Mouse (Mus musculus): Measurements from ENCODE around the gene Akap5.
A peak's percentile ranks its signal among the peaks of the same experiment; 100 is the strongest.

The Akap5 gene

DNA sequence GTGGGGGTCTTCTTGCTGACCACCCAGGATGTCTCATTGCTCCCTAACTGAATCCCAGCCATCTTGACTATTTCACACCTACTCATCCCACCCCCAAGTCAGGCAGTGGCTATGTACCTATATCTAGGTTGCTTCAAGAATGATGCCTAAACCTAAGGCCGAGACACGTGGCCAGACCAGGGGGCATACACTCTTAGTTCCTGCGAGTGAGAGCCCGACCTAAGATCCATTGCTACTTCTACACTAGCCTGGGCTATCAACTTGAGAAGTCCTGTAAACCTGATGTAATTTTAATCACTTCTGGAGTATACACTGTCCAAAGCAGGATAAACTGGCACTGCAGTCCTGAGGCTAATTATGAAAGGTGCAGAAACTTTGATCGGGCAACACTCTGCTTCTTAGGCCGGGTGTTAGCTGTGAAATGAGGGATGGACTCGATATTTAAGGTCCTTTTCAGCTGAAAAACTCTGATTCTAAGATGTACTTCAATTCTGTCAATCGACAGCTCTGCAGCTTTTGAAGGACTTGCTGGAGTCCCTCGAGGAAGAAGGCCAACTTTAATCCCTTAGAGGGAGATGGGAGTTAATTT, 43.6 kb downstream of the Akap5 start:
- no peak for DNase-seq (ENCODE audit: low spot score in 2 of 2)

DNA sequence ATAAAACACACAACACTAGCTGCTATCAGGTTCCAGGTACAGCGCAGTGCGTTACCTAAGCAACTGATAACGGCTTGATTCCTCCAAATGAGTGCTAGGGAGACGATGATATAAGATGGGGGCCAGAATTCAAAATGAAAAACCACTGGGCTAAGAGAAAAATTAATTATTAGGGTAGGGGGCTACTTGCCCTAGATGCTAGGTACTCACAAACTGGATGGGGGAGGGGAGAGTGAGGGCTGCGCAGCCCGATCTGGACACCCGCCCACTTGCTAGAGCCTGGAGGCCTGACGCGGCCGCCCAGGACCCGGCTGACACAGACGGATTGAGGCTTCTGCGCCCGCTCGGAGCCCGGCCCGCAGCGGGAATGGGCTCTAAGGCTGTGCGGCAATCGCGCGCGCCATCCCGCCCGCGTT, 44.1 kb downstream of the Akap5 start:
- DNase-seq (ENCODE audit: low spot score in 2 of 2): no peak

- peak; percentile 65 to 78 for DNase-seq (ENCODE audit: low spot score in 2 of 2)
Observed at GRCm38 (mm10) chr12:76369206-76369977, 44.7 kb downstream of the Akap5 start, which contains the start of gene Zbtb25. TSS of gene Zbtb25 (minus strand) at chr12:76369602.

DNA sequence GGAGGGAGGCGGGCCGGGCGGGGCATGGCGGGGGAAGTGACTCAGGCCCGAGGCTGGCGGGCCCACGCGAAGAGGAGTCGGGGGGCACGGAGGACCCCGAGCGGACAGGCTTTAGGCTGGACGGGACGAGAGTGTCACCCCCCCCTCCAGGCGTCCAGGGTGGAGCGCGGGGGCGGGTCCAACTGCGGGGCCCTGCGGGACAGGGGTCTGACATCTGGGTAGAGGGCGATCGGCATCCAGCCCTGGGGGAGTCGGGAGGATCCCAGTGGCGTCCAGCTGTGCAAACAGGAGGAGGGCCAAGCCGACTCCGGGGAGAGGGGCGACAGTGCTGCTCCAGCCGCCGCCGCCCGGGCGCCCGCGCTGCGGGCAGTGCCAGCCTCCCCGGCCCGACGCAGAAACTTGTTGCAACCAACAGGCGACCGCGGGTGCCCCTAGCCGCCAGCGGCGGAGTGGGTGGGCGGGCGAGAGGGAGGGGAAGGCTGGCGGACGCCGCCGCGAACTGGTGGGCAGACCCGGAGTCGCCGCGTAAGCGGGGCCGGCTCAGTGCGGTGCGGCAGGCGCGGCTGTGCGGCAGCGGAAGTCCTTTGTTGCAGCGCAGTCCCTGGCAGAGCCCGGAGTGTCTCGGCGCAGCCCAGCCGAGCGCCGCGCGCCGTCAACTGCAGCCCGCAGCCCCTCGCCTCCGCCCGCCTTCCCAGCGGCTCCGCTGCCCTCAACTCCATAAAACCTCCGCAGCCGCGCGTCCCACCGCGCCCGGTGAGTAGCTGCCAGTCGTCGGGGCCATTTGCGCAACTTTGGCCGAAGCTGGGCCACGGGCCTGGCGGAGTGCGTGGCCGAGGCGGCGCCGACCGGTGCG, 45.5 kb downstream of the Akap5 start, which contains the start of gene Zbtb1:
Gene Zbtb1 (plus strand): TSS at position 289 of the 853 bp plus-strand sequence.
- peak; percentile 74 to 84 for DNase-seq (ENCODE audit: low spot score in 2 of 2)

- DNase-seq (ENCODE audit: low spot score in 2 of 2): peak; percentile 60 to 71
Observed at GRCm38 (mm10) chr12:76370831-76371571, 46.3 kb downstream of the Akap5 start.

GRCm38 (mm10) chr12:76372046-76372445, 47.4 kb downstream of the Akap5 start:
- no peak for DNase-seq (ENCODE audit: low spot score in 2 of 2)

DNA sequence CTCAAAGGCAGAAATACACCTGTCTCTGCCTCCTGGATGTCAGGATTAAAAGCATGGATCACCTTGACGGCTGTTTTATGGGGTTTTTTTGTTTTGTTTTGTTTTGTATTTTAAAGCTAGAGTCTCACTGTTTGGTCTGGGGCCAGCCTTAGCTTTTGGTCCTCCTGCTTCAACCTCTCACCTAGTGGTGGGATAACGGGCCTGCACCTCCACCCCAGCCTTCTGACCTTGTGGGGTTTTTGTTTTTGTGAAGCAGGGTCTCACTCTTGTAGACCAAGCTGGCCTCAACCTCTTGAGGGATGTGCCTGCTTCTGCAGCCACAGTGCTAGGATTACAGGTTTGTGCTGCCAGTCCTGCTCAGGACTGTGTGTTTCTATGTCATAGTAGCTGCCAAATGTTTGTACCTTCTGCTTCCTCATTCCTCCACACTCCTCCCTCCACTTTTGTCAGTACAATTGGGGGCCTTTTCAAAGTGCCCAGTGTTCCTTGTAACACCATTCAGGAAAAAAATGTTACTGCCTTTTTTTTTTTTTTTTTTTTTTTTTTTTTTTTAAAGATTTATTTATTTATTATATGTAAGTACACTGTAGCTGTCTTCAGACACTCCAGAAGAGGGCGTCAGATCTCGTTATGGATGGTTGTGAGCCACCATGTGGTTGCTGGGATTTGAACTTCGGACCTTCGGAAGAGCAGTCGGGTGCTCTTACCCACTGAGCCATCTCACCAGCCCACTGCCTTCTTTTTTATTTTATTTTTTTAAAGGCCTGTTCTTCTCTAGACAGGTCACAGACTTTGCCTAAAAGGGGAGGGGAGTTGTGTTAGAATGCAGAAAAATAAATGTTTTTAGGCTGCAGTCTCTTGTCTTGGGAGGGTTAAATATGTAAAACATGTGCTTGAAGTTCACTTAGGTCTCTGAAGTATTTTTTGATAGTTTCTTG, 48.5 kb downstream of the Akap5 start:
- no peak for DNase-seq (ENCODE audit: low spot score in 2 of 2)

DNA sequence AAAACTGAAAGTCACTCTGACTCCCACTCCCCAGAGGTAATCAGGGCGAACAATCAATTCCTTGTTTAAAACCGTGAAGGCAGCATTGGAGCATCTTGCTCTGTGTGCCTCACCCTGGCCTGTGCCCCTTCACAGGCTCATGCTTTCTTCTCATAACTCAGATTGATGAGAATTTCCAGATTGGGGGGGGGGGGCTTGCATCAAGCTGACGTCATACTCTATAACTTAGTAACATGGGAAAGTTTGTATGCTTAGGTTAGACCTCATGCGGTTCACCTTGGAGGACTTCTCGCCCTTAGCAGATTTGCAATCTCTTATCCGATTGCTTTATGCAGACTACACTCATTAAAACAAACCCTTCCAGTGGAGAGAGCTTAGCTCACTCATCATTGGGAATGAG, 49.3 kb downstream of the Akap5 start:
- DNase-seq (ENCODE audit: low spot score in 2 of 2): no peak

GRCm38 (mm10) chr12:76374911-76375310, 50.2 kb downstream of the Akap5 start:
- no peak for DNase-seq (ENCODE audit: low spot score in 2 of 2)

- DNase-seq (ENCODE audit: low spot score in 2 of 2): no peak
Observed at GRCm38 (mm10) chr12:76375506-76375905, 50.8 kb downstream of the Akap5 start.

GRCm38 (mm10) chr12:76376649-76377048, 52.0 kb downstream of the Akap5 start:
- no peak for DNase-seq (ENCODE audit: low spot score in 2 of 2)

- no peak for DNase-seq (ENCODE audit: low spot score in 2 of 2)
Observed at GRCm38 (mm10) chr12:76377059-76377458, 52.4 kb downstream of the Akap5 start.

GRCm38 (mm10) chr12:76377726-76378125, 53.0 kb downstream of the Akap5 start:
- DNase-seq (ENCODE audit: low spot score in 2 of 2): no peak

GRCm38 (mm10) chr12:76378556-76378955, 53.9 kb downstream of the Akap5 start:
- no peak for DNase-seq (ENCODE audit: low spot score in 2 of 2)

- no peak for DNase-seq (ENCODE audit: low spot score in 2 of 2)
Observed at GRCm38 (mm10) chr12:76380151-76380550, 55.5 kb downstream of the Akap5 start.
